Mouse (Mus musculus): ENCODE data around the gene Ifitm5.

GRCm38 (mm10) chr7:140966921-140967320, 16.8 kb upstream of the Ifitm5 start, which contains the start of gene Ifitm1:
- TF ChIP-seq CTCF (IDR thresholded peaks at IDR 0.05; ENCODE audit: extremely low read depth, insufficient read depth, insufficient read length, insufficient replicate concordance) (no peak), POLR2A (IDR thresholded peaks at IDR 0.05; ENCODE audit: low read depth, low read length) (no peak)
